Mouse (Mus musculus) megakaryocyte-erythroid progenitor cell, adult 5-6 weeks (primary cell): Measurements from ENCODE around the gene Maz. TPM values are rescaled to one million over a fixed set of nuclear protein-coding genes. Genes with fewer than 3 reads are reported as not detected.
A peak's percentile ranks its signal among the peaks of the same experiment; 100 is the strongest.

ENCODE experiments used
- ATAC-seq: replicated peaks from 2 replicates; pipeline ENCODE4 v1.8.0; 2016; ENCODE audit warnings: mild to moderate bottlenecking, inconsistent platforms; ENCODE audit not compliant: severe bottlenecking, poor library complexity, low FRiP score, low TSS enrichment
- total RNA-seq, 2 experiments: library from RNA; stranded (forward) in 1 of 2; stranded (reverse) in 1 of 2; fragments of 200-1000, 215-1000 nt in 1 of 2; fragments of >200 nt in 1 of 2; fragmentation: Nextera tagmentation in 1 of 2; gene quantifications; 2 replicates each; pipeline ENCODE4 v1.2.3; 2014 to 2017

Gene Maz
- total RNA-seq (2014; fragmentation: Nextera tagmentation) (256 and 270 TPM in 2 replicates), total RNA-seq (2017) (54.2 and 70.0 TPM in 2 replicates)

DNA sequence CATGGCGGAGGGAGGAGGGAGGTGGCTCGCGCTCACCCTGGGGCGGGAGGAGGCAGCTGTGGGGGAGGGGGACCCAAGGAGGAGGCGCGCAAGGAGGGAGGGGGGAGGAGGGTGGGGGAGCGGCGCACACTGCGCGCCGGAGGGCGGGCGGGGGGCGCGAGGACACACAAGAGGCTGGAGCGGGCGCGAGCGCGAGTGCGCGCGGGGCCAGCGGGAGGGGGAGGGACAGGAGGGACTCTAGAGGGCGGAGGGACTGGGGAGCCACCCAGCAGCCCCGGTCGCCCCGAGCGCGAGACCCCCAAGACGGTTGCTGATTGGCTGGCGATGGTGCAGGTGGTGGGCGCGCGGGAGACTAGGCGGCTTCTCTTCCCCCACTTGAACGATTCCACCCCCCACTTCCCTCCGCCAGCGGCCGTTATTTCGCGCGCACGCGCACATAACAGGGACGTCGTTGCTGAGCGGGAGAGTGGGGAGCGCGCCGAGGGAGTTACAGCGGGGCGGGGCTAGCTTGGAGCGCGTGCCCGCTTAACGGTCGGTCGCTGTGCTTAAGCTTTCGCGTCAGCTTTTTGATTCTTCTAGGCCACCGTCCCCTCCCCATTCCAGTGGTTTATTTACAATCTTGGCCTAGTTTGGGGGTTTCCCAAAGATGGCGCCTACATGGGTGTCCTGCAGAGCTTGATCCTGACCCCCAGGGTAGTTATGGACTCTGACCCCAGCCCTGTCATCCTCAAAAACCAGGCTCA is at the start of gene Maz:
Maz (minus strand) TSS at position 54 of the 743 bp plus-strand sequence.
- peak; percentile 81 for ATAC-seq

DNA sequence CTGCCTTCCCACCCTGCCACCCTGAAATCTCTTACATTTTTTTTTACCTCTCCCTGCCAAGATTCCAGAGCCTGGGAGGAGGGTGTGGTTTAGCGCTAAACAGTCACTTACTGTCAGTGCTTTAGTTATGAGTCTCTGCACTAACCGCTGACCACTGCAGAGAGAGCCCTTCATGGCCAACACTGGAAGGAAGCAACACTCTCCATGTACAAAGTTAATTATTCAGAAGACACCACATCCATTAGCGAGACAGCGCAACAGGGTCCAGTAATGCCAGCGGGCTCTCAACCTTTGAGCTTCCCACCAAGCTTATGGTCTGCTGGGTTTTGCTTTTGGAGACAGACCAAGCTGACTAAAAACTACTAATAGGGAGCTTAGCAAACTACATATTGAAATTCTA is 49.4 kb upstream of the Maz start:
- no peak for ATAC-seq

DNA sequence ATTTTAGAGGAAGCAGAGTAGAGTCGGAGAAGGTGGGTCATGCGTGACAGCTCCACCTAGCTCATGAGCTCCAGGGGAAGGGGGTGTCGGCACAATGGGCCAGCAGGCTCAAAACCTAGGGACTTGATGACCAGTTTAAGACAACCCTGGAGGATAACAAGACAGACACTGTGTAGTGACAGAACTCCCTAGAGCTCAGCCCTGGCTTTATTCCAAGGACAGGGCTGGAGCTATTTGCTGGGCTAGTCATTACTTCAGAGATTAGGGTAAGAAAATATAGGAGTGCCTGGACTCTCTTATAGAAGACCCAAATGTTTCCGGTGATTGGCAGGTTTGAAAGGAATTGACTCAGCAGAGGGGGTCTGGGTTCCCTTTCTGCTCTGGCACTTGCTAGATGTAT is 46.4 kb upstream of the Maz start:
- no peak for ATAC-seq

DNA sequence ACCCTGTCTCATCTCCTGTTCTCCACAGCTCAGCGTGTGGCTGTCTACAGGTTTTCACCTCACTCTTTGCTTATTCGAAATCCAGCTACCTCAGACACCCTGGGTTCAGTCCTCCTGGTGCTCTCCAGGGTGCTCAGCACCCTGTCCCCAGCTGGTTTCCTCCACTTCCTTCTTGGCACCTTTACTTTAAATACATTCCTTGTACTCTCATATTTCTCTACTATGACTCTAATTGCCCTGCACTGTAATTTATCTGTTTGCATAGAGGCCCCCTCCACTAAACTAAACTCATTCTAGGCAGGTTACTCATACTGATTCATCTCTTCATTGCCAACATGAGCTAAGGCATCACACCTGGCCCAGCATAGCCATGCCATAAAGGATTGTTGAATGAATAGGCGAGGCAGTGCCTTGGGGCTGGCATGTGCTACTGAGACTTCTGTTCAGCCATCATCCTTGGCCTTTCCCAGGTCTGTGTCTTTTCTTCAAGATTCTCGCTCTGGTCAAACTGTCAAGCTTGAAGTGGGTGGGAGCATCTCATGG is 44.1 kb upstream of the Maz start:
- no peak for ATAC-seq

DNA sequence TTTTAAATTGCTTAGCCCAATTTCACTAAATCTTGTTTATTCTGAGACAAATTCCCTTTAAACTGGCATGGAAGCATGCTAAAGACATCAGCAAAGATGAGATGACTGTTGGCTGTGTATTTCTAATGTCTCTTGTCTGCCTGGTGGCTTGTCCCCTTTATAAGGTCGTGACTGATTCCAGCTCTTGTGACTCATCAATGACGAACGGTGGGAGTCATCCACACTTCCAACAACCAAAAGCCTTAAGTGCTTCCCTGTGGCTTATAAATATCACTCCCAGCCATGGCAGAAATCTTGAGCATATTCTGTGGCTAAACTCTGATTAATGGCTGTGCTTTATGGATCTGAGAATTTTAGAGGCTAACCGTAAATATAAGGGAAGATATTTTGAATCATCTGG is 39.5 kb upstream of the Maz start:
- no peak for ATAC-seq

DNA sequence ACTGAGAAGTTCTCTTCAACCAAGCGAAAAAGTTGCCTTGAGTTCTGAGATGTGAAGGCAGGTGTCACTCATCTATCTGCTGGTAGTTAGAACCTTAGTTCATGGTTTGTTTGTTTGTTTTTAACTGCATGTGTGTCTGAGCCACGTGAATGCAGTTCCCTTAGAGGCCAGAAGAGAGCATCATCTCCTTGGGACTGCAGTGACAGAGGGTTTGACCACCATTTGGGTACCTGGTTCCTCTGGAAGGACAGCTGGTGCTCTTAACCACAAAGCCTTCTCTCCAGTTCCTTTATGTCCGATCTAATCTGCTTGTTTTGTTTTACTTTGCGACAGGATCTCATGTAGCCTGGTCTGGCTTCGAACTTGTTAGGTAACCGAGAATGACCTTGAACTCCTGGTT is 38.7 kb upstream of the Maz start:
- no peak for ATAC-seq

DNA sequence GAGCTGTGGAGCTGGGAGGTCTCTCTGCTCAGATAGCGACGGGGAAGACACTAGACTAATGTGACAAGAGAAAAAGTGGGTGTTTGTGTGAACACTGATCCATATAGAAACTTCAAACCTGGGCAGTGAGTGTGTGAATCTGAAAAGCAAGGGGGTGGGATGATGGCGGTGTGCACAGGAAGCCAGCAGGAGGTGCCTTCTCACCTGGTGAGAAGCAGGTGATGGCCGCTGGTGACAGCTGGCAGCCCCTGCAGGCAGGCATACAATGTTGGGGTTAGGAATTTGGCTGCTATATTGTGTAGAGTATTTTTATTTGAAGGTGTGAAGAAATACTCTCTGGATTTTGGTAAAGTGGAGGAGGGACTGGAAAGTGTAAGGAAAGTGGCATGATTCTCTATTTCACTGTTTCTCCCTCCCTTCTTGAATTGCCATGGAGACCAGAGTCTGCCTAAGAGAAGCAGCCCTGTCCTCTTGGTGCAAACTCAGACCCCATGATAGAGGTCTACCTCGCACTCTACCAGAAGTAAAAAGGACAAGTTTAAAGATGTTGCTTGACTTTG is 28.3 kb upstream of the Maz start:
- ATAC-seq, result no peak

DNA sequence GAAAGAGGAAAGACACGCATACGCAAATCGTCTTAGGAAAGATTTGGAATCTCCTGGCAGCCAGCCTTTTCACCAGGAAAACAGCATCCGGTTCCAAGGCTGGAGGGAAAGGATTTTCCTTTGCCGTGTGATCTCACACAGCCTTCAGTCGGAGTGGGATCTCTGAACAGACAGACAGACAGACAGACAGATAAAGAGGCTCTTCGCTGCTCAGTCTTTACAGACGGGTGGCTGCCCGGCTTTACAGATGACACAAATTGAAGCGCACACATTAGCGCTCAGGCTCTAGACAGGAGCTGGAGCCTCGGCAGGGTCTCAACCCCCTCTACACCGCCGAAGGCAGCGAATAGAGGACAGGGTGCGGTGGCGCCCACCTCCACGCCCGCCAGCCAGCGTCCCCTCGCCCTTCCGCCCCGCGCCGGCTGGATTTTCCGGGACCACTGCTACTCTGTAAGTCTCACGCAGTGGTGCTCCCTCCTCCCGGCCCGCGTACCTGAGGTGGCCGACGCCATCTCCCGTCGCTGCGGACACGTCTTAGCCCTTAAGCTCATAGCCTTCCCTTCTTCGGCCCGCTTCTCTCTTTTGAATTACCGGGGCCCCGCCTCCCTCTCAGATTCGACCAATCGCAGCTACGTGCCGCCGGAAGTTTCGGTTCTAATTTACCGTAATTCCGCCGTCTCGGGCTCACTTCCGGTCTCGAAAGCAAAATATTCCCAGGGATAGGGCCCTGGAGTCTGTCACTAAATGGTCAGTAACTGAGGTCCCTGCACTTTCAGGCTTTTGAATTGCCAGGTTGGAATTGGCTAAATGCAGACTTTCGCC is 15.2 kb upstream of the Maz start, which contains the start of gene Kif22:
Kif22 (minus strand) TSS at position 621 of the 822 bp plus-strand sequence.
- ATAC-seq, result peak; percentile 96

DNA sequence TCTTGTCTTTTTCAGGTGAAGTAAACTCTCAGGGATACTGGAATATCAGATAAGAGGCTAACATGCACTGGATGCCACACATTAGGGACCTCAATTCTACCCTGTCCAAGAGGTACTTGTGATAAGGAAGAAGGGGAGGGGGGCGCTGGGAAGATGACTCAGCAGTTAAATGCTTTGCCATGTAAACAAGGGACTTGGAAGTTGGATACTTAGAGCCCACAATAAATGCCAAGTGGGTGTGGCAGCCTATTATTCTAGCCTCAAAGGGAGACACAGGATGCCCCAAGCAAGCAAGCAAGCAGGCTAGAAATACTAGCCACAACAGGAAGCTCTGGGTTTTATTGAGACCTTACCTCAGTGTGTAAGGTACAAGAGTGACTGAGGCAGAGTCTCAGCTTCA is 4.4 kb upstream of the Maz start:
- no peak for ATAC-seq

DNA sequence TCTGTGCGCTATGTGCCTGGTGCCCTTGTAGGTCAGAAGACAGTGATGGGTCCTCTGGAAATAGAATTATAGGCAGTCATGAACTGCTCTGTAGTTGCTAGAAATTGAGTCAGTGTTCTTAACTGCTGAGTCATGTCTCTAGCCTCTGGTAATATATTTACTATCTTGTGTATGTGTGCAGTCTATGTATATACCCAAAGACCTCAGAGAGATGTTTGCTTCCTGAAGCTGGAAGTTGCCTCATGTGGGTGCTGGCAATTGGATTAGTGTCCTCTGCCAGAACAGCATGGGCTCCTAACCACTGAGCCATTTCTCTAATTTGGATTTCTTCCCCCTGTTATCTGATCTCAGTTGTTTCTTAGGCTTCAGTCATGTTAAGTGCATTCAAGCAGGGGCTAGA is 3.3 kb upstream of the Maz start:
- no peak for ATAC-seq

DNA sequence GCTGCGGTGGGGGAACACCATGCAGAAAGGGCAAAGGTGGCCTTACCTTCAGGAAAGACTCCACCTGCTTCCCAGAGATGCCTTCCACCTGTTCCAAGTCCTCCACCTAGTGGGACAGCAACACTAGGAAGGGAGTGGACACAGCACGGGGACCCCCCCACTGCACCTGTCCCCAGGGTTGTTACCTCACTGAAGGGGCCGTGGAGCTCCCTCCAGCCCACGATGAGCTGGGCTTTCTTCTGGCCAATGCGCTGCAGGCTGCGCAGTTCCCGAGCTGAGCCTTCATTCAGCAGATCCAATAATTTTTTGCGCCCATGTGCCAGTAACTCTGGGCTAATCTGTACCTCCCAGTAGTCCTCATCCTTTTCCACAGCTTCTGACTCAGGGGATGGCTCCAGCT is 1.0 kb upstream of the Maz start:
- ATAC-seq, result no peak

DNA sequence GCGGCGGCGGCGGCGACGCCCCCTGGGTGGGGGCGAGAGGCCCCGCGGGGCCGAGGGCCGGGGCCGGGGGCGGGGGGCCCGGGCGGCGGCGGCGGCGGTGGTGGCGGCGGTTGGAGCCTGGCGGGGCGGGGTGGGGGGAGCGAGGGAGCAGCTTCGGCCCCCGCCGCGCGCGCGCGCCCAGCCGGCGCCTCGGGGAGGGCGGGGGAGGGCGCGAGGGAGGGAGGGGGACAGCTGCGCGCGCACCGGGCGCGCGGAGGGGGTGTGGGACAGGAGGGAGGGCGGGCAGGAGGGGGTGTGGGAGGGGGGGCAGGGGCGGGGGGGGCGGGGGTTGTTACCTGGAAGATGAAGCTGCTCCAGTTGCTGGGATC is 237 bp downstream of the Maz start:
- no peak for ATAC-seq

DNA sequence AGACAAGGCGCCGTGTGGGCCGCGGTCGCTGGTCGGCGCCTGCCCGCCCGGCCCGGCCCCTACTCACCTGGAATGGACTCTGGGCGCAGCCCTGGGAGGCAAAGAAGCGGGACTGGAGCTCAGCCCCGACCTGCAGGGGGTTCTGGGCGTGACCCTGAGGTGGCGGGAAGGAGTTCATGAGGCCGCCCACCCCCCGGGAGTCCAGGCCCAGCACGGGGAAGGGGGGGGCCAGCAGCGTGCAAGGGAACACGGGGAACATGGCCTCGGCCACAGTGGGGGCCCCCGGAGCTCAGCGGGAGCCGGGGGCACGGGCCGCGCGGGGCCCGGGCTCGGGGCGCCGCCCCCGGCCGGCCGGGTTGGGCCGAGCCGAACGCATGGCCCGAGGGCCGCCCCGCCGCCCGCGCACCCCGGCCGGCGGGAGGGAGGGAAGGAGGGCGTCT is 656 bp downstream of the Maz start:
- ATAC-seq, result 0 out of 2 replicates have a peak, but pooled peaks have one; percentile 14

DNA sequence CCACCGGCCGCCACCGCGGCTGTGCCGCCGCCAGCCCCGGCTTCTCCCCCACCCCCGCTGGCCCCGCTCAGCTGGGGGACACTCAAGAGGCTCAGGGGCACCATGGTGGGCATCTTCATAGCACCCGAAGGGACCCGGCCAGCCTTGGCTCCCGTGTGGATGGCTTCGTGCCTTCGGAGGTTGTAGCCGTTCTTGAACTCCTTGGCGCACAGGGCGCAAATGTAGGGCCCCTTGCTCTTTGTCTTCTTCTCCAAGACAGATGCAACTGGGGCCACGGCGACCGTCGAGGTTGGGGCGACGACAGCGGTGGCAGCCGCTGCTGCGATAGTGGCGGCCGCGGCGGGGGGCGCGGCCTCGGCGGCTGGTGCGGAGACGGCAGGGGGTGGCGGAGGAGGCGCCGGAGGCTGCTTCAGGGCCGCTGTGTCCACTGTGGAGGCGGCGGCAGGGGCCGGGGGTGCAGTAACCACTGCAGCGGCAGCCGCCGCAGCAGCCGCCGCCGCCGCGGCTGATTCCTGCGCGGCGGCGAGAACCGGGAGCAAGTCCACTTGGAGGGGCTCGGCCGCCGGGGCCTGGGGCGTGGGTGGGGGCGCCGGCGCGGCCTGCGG is 1.2 kb downstream of the Maz start:
- no peak for ATAC-seq

DNA sequence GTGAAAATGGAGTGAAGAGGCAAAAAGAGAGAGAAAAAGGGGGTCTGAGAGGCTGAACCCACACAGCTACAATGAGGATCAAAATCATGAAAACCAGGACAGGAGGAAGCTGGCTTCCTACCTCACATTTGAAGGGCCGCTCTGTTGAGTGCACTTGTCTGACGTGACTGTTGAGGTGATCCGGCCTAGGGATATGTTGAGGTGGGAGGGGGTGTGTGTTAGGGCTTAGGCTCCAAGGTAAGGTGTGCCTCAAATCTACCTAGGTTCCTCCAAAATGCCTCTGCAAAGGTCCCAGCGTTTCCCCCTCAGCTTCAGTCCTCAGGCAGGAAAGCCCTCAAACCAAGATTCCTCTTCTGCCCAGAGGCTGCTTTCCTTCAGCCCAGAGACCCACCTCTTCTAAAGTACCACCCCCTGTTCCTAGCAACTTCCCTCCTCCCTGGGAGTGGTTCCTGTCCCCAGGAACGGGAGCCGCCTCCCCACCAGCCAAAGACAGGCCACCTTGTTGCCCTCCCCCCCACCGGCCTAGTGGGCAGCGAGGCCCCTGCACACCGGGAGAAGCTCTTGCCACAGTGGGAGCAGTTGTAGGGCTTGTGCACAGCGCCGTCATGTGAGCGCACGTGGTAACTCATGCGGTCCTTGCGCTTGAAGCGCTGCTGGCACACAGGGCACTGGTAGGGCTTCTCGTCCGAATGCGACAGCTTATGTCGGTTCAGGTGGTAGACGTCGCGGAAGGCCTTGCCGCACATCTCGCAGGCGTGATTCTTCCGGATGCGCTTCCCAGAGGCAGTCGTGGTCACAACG is 1.9 kb downstream of the Maz start:
- ATAC-seq, result peak; percentile 22

DNA sequence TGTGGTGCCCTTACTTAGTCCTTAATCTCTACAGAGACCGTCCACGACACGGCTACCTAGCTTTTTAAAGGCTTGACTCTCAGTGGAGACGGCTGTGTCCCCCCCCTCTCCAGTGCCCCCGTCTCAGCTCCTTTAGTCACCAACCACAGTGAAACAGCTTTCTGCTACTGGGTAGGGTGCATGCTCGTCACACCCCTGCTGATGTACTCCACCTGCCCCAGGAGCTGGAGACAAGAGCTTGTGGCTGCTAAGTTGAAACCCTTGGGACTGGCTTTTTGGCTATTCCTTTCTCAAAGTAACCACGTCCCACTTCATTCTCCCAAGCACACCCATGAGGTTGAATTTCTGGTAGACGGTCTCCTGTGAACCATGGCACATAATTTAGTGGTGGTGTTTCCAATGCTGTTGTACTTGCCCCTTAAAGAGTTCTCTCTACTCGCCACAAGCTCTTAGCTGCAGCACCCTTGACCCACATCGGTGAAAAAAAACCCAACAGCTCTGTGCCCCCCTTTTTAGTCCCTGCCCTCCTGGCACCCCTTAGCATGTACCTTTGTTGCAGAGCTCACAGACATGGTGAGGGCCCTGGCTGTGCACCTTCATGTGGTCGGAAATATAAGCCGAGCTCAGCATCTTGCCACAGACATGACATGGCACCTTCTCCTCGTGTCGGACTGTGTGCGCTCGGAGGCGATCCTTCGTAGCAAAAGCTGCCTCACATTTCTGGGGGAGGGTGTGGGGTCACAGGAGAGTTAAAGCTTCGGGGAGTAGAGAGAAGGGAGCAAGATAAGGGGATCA is 2.7 kb downstream of the Maz start:
- ATAC-seq, result no peak

DNA sequence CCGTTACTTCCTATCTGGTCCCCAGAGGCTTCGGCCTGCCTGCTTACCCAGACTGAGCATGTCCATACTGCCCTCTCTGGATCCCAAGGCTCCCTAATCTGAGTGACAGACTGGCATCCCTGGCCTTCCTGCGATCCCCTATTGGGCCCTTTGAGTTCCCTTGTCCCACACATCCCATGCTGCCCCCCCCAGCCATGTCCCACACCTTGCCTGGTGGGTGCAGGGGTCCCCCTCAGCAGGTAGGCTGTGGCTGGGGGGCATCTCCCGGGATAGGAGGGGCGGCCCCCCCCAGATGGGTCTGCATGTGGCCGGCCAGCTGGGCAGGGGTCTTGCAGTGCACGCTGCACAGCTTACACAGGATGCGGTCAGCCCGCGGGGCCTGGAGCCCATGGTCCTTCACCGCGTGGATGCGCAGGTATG is 3.6 kb downstream of the Maz start:
- no peak for ATAC-seq

DNA sequence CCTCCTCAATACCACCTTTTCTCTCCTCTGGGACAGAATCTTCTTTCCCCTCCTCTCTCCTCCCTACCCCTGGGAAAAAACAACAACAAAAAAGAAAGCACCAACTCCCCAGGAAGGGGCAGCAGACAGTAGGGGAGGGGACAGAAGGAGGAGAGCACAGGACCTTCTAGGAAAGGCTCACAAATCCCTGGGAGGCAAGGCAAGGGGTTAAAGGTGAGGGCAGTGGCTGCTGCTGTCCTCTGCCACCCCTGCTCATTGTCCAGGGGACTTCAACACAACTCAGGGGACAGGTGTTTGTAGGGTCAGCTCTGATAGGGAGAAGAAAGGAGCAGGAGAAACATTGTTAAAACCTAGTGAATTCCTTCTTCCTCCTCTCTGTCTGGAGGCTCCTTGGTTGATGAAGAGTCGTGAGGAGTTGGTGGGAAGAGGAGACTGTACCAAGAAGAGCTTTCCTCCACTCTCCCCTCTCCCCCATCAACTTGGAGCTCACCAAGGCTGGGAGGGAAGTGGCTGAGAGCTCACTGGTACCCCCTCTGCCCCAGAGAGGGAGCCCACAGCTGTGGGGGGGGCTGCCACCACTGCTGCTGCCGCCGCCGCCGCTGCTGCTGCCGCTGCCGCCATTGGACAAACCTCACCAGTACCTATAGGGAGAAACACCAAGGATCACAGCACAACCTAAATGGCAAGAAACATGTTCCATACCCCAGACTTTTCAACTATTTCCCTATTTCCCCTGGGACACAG is 4.1 kb downstream of the Maz start:
- no peak for ATAC-seq
